Mouse (Mus musculus) kidney, embryonic 16.5 days (tissue): ENCODE measurements around the gene Ptgs1. TPM values are rescaled to one million over a fixed set of nuclear protein-coding genes. Genes with fewer than 3 reads are reported as not detected.
A peak's percentile ranks its signal among the peaks of the same experiment; 100 is the strongest.
"Not testable (repeated sequence)": the region's sequence is repeated elsewhere in the genome, so short reads cannot be mapped to it uniquely, and the experiment has no call there.

Experiments used
- ATAC-seq: fragments of 200-750 bp; cut with Nextera tagmentation; 2 replicates; pipeline ENCODE4 v1.8.0; 2017; ENCODE audit warnings: moderate TSS enrichment; ENCODE audit not compliant: low FRiP score, low TSS enrichment
- H3K27ac ChIP-seq: fragments of 300-500 bp; sonication (generic); 2 replicates; pipeline ENCODE4 v1.5.1; 2014; ENCODE audit warnings: low read length
- H3K27me3 ChIP-seq: fragments of 300-500 bp; sonication (generic); 2 replicates; pipeline ENCODE4 v1.6.1; 2014; ENCODE audit warnings: low read length, control low read depth, mixed read lengths; ENCODE audit not compliant: insufficient read depth
- H3K36me3 ChIP-seq: fragments of 300-500 bp; sonication (generic); 2 replicates; pipeline ENCODE4 v1.6.1; 2014; ENCODE audit warnings: low read length, control low read depth, mixed read lengths; ENCODE audit not compliant: insufficient read depth
- H3K4me1 ChIP-seq: fragments of 300-500 bp; sonication (generic); 2 replicates; pipeline ENCODE4 v1.6.1; 2014; ENCODE audit warnings: low read length, control low read depth, mixed read lengths; ENCODE audit not compliant: insufficient read depth
- H3K4me2 ChIP-seq: fragments of 300-500 bp; sonication (generic); replicated peaks from 2 replicates; pipeline ENCODE4 v1.6.1; 2014; ENCODE audit warnings: low read depth, low read length
- H3K4me3 ChIP-seq: fragments of 300-500 bp; sonication (generic); 2 replicates; pipeline ENCODE4 v1.5.1; 2014; ENCODE audit warnings: mild to moderate bottlenecking, low read length
- H3K9ac ChIP-seq: fragments of 300-500 bp; sonication (generic); replicated peaks from 2 replicates; pipeline ENCODE4 v1.6.1; 2014; ENCODE audit warnings: low read length
- H3K9me3 ChIP-seq: fragments of 300-500 bp; sonication (generic); 2 replicates; pipeline ENCODE4 v1.6.1; 2016; ENCODE audit warnings: low read length, control low read depth
- WGBS: fragments of 180-500 bp; shearing (Covaris S2); extraction: QIAGEN DNeasy Blood & Tissue Kit; methylation state at CpG from one replicate; pipeline ENCODE4 v1.1.7; 2014; 5-methylcytosine and 5-hydroxymethylcytosine counted together
- polyA plus RNA-seq: library from polyadenylated mRNA; unstranded; fragments of >200 nt; fragmentation: Nextera tagmentation; extraction: Ambion mirVana; gene quantifications from 2 replicates; pipeline ENCODE4 v1.2.1, GENCODE M21; 2015

The Ptgs1 gene
- polyA plus RNA-seq, result 39.9 and 40.1 TPM in 2 replicates

GRCm38 (mm10) chr2:36230366-36230765 lies at the start of gene Ptgs1:
Gene Ptgs1, plus strand, starts transcription at chr2:36230426.
- Histone ChIP-seq H3K9me3 (no peaks in the 10 kb centered on the region), H3K4me1 (peaks cover 15% of the 10 kb centered on the region), H3K36me3 (no peaks in the 10 kb centered on the region), H3K4me2 (peak within 1 kb of the TSS; percentile 95), H3K27ac (peak within 1 kb of the TSS; percentile 59; the same call in 1 of the 2 replicates), H3K9ac (peak within 1 kb of the TSS; percentile 68), H3K4me3 (peak within 1 kb of the TSS; percentile 53), H3K27me3 (no peaks in the 10 kb centered on the region)
- peak; percentile 86 for ATAC-seq
- 0% methylated on average over 18 of the region's 18 CpGs for WGBS

GRCm38 (mm10) chr2:36181587-36182368 lies 48.4 kb upstream of the Ptgs1 start:
- H3K27me3 ChIP-seq, ATAC-seq, H3K4me1 ChIP-seq, H3K36me3 ChIP-seq, H3K4me2 ChIP-seq, H3K9me3 ChIP-seq, H3K9ac ChIP-seq, H3K27ac ChIP-seq, H3K4me3 ChIP-seq: not testable (repeated sequence)
- 82% methylated on average over 4 of the region's 4 CpGs for WGBS

- H3K27ac ChIP-seq, result no peak overlapping the region
- no peaks in the 10 kb centered on the region for H3K9me3 ChIP-seq
- 0 out of 2 replicates have a peak, but pooled peaks cover 5% of the 10 kb centered on the region for H3K4me1 ChIP-seq
- H3K9ac ChIP-seq, result no peak overlapping the region
- H3K4me2 ChIP-seq, result no peak overlapping the region
- H3K4me3 ChIP-seq, result no peak overlapping the region
- WGBS, result 74% methylated on average over 2 of the region's 2 CpGs
- H3K36me3 ChIP-seq, result 0 out of 2 replicates have a peak, but pooled peaks cover 3% of the 10 kb centered on the region
- ATAC-seq, result no peak
- H3K27me3 ChIP-seq, result no peaks in the 10 kb centered on the region
These were observed 46.9 kb upstream of the Ptgs1 start for GRCm38 (mm10) chr2:36183278-36183677.

GRCm38 (mm10) chr2:36184192-36184591 lies 46.0 kb upstream of the Ptgs1 start:
- no peak for ATAC-seq
- Histone ChIP-seq H3K9ac (no peak overlapping the region), H3K4me2 (no peak overlapping the region), H3K9me3 (no peaks in the 10 kb centered on the region), H3K27me3 (no peaks in the 10 kb centered on the region), H3K36me3 (0 out of 2 replicates have a peak, but pooled peaks cover 3% of the 10 kb centered on the region), H3K27ac (no peak overlapping the region), H3K4me3 (no peak overlapping the region), H3K4me1 (0 out of 2 replicates have a peak, but pooled peaks cover 5% of the 10 kb centered on the region)
- 67% methylated on average over 2 of the region's 2 CpGs for WGBS

- Histone ChIP-seq H3K9me3 (no peaks in the 10 kb centered on the region), H3K27ac (peak overlapping the region; percentile 57), H3K27me3 (no peaks in the 10 kb centered on the region), H3K4me3 (no peak overlapping the region), H3K4me2 (no peak overlapping the region), H3K9ac (no peak overlapping the region), H3K4me1 (0 out of 2 replicates have a peak, but pooled peaks cover 5% of the 10 kb centered on the region), H3K36me3 (0 out of 2 replicates have a peak, but pooled peaks cover 3% of the 10 kb centered on the region)
- WGBS, result 57% methylated on average over 6 of the region's 6 CpGs
- ATAC-seq, result peak; percentile 35; the same call in 1 of the 2 replicates
These were observed 45.4 kb upstream of the Ptgs1 start for GRCm38 (mm10) chr2:36184876-36185275.

- not testable (repeated sequence) for H3K4me2 ChIP-seq, H3K4me1 ChIP-seq, H3K27ac ChIP-seq, H3K9me3 ChIP-seq, H3K9ac ChIP-seq, H3K36me3 ChIP-seq, H3K4me3 ChIP-seq, H3K27me3 ChIP-seq, ATAC-seq
- WGBS, result 53% methylated on average over 6 of the region's 6 CpGs
These were observed 41.0 kb upstream of the Ptgs1 start for GRCm38 (mm10) chr2:36189200-36189599.

- H3K9me3 ChIP-seq, result no peaks in the 10 kb centered on the region
- no peaks in the 10 kb centered on the region for H3K36me3 ChIP-seq
- H3K27ac ChIP-seq, result no peak overlapping the region
- peaks cover 8% of the 10 kb centered on the region; the same call in 1 of the 2 replicates for H3K4me1 ChIP-seq
- H3K27me3 ChIP-seq, result no peaks in the 10 kb centered on the region
- 38% methylated on average over 12 of the region's 12 CpGs for WGBS
- peak; percentile 51; the same call in 1 of the 2 replicates for ATAC-seq
- no peak overlapping the region for H3K4me3 ChIP-seq
- H3K9ac ChIP-seq, result no peak overlapping the region
- H3K4me2 ChIP-seq, result no peak overlapping the region
These were observed 38.9 kb upstream of the Ptgs1 start for GRCm38 (mm10) chr2:36191098-36191941.

GRCm38 (mm10) chr2:36197021-36197420 lies 33.2 kb upstream of the Ptgs1 start:
- Histone ChIP-seq H3K36me3 (no peaks in the 10 kb centered on the region), H3K4me2 (no peak overlapping the region), H3K27ac (no peak overlapping the region), H3K27me3 (peaks cover 20% of the 10 kb centered on the region), H3K9ac (no peak overlapping the region), H3K9me3 (no peaks in the 10 kb centered on the region), H3K4me3 (no peak overlapping the region), H3K4me1 (peaks cover 12% of the 10 kb centered on the region)
- 64% methylated on average over 3 of the region's 3 CpGs for WGBS
- ATAC-seq, result no peak

- Histone ChIP-seq H3K4me3 (no peak overlapping the region), H3K36me3 (no peaks in the 10 kb centered on the region), H3K27ac (no peak overlapping the region), H3K9ac (0 out of 2 replicates have a peak overlapping the region, but pooled peaks have one; percentile 45), H3K4me1 (peaks cover 21% of the 10 kb centered on the region), H3K9me3 (no peaks in the 10 kb centered on the region), H3K4me2 (peak overlapping the region; percentile 34), H3K27me3 (peaks cover 32% of the 10 kb centered on the region)
- peak; percentile 75 for ATAC-seq
- WGBS, result 19% methylated on average over 20 of the region's 20 CpGs
These were observed 32.0 kb upstream of the Ptgs1 start for GRCm38 (mm10) chr2:36197919-36198881.
